Comparison of ENCODE assay signal across 10 mouse cellular contexts in genomic region chr2:26638572-26638971, GRCm38 (mm10). TPM values are rescaled to one million over a fixed set of nuclear protein-coding genes. Genes with fewer than 3 reads are reported as not detected.
DNase-seq lines count a peak whose midpoint lies in the region; ATAC-seq and TF ChIP-seq lines count a peak whose summit lies in the region.
"Had no signal": no experiment of that assay in that cellular context is flagged by ENCODE, and none has a peak within 500 bp of the region (broad histone marks: within the 10 kb centered on the region; RNA-seq: fewer than 3 reads in every experiment).

No protein-coding gene starts in this region.

- no peak overlapping the region for H3ac ChIP-seq in myocyte (ENCODE audit: control insufficient read depth, insufficient read length)

- peak overlapping the region; percentile 66 for H3K4me2 ChIP-seq in kidney, embryonic 16.5 days (replicated peaks; ENCODE audit: low read depth, low read length)
- peak overlapping the region; percentile 91 for H3K4me2 ChIP-seq in intestine, embryonic 14.5 days (ENCODE audit: low read length)
- peak overlapping the region; percentile 83 for H3K4me2 ChIP-seq in myocyte (ENCODE audit: low read depth)

- H3K9me3 ChIP-seq in kidney, embryonic 16.5 days (ENCODE audit: low read length): no peaks in the 10 kb centered on the region
- no peaks in the 10 kb centered on the region for H3K9me3 ChIP-seq in embryonic facial prominence, embryonic 10.5 days
- H3K9me3 ChIP-seq in intestine, embryonic 14.5 days (ENCODE audit: control insufficient read depth, low read length): no peaks in the 10 kb centered on the region

- 0 out of 2 replicates have a peak overlapping the region, but pooled peaks have one; percentile 22 for H3K27ac ChIP-seq in kidney, embryonic 16.5 days (ENCODE audit: low read length)
- H3K27ac ChIP-seq in embryonic facial prominence, embryonic 10.5 days (replicated peaks): peak overlapping the region; percentile 91; the same call in 1 of the 2 replicates
- H3K27ac ChIP-seq in intestine, embryonic 14.5 days (ENCODE audit: low read depth): no peak overlapping the region

- 63% methylated on average over 5 of the region's 5 CpGs for WGBS in kidney, embryonic 16.5 days
- 73% methylated on average over 5 of the region's 5 CpGs for WGBS in embryonic facial prominence, embryonic 10.5 days
- WGBS in intestine, embryonic 14.5 days: 79% methylated on average over 5 of the region's 5 CpGs

- no peaks in the 10 kb centered on the region for H3K27me3 ChIP-seq in kidney, embryonic 16.5 days (ENCODE audit: insufficient read depth, low read length)
- no peaks in the 10 kb centered on the region for H3K27me3 ChIP-seq in embryonic facial prominence, embryonic 10.5 days (replicated peaks; ENCODE audit: low read depth, poor library complexity, severe bottlenecking)
- H3K27me3 ChIP-seq in intestine, embryonic 14.5 days (replicated peaks; ENCODE audit: control insufficient read depth, insufficient read depth, low read length): no peaks in the 10 kb centered on the region
- no peaks in the 10 kb centered on the region for H3K27me3 ChIP-seq in myocyte (ENCODE audit: control insufficient read depth, insufficient read depth, insufficient read length)

- peak overlapping the region; percentile 99 for H3K9ac ChIP-seq in kidney, embryonic 16.5 days (replicated peaks; ENCODE audit: low read length)
- peak overlapping the region; percentile 97 for H3K9ac ChIP-seq in intestine, embryonic 14.5 days (ENCODE audit: low read length)

- peaks cover 44% of the 10 kb centered on the region for H3K36me3 ChIP-seq in kidney, embryonic 16.5 days (ENCODE audit: insufficient read depth, low read length)
- H3K36me3 ChIP-seq in embryonic facial prominence, embryonic 10.5 days (replicated peaks): peaks cover 57% of the 10 kb centered on the region
- H3K36me3 ChIP-seq in intestine, embryonic 14.5 days (ENCODE audit: control insufficient read depth, insufficient read depth, low read length): peaks cover 50% of the 10 kb centered on the region
- peaks cover 24% of the 10 kb centered on the region for H3K36me3 ChIP-seq in myocyte (ENCODE audit: control insufficient read depth, insufficient read depth)

- H3K4me1 ChIP-seq in kidney, embryonic 16.5 days (ENCODE audit: insufficient read depth, low read length): peaks cover 32% of the 10 kb centered on the region
- H3K4me1 ChIP-seq in embryonic facial prominence, embryonic 10.5 days: peaks cover 43% of the 10 kb centered on the region
- peaks cover 23% of the 10 kb centered on the region for H3K4me1 ChIP-seq in intestine, embryonic 14.5 days (replicated peaks; ENCODE audit: control insufficient read depth, insufficient read depth, low read length)

- H3K79me2 ChIP-seq in myocyte (ENCODE audit: control insufficient read depth, insufficient read depth): peaks cover 29% of the 10 kb centered on the region

- H3K4me3 ChIP-seq in kidney, embryonic 16.5 days (ENCODE audit: low read length): peak overlapping the region; percentile 100
- H3K4me3 ChIP-seq in embryonic facial prominence, embryonic 10.5 days: peak overlapping the region; percentile 74
- H3K4me3 ChIP-seq in intestine, embryonic 14.5 days (ENCODE audit: low read depth, low read length): peak overlapping the region; percentile 97
- peak overlapping the region; percentile 95 for H3K4me3 ChIP-seq in myocyte

- DNase-seq in kidney, postnatal 36 days: no peak
- DNase-seq in embryonic facial prominence, embryonic 10.5 days (ENCODE audit: low spot score): no peak
- no peak for DNase-seq in intestine, embryonic 14.5 days (ENCODE audit: low spot score)
- DNase-seq in thymus, postnatal 0 days (ENCODE audit: low spot score): no peak
- DNase-seq in urinary bladder, postnatal 14 days (ENCODE audit: low spot score): no peak
- no peak for DNase-seq in gastrocnemius, postnatal 4 days (ENCODE audit: low spot score in 2 of 2)

- no peak for TF ChIP-seq POLR2A in myocyte (IDR thresholded peaks at IDR 0.05; ENCODE audit: insufficient read length, low read depth)

- ATAC-seq in kidney, embryonic 16.5 days (ENCODE audit: low FRiP score, low TSS enrichment): no peak
- ATAC-seq in intestine, embryonic 14.5 days (replicated peaks; ENCODE audit: low FRiP score, low TSS enrichment, low read depth): no peak

TF ChIP-seq in myocyte, 11 proteins besides CTCF, POLR2A, EP300 and RAD21:
- no peak for TF ChIP-seq E2F4 (IDR thresholded peaks at IDR 0.05; ENCODE audit: insufficient read depth)
- no peak for TF ChIP-seq CEBPB (IDR thresholded peaks at IDR 0.05; ENCODE audit: insufficient read depth, poor library complexity, severe bottlenecking)
- TF ChIP-seq USF1 (IDR thresholded peaks at IDR 0.05; ENCODE audit: low read depth): no peak
- TF ChIP-seq MYOG (IDR thresholded peaks at IDR 0.05; ENCODE audit: control insufficient read depth in 1 of 3, insufficient read depth in 1 of 3, insufficient read length in 2 of 3, low read depth in 2 of 3): no peak
- no peak for TF ChIP-seq REST (IDR thresholded peaks at IDR 0.05; ENCODE audit: insufficient read depth, insufficient read length)
- no peak for TF ChIP-seq POLR2AphosphoS2 (IDR thresholded peaks at IDR 0.05; ENCODE audit: insufficient read length, low read depth)
- no peak for TF ChIP-seq TCF3 (IDR thresholded peaks at IDR 0.05; ENCODE audit: insufficient read length, low read depth)
- no peak for TF ChIP-seq TCF12 (IDR thresholded peaks at IDR 0.05; ENCODE audit: insufficient read depth, poor library complexity, severe bottlenecking)
- no peak for TF ChIP-seq MAX (IDR thresholded peaks at IDR 0.05; ENCODE audit: low read depth)
- TF ChIP-seq MYOD1 (IDR thresholded peaks at IDR 0.05; ENCODE audit: control insufficient read depth in 1 of 3, insufficient read length in 2 of 3, low read depth in 2 of 3): no peak
- TF ChIP-seq SRF (IDR thresholded peaks at IDR 0.05; ENCODE audit: control insufficient read depth, insufficient read length, low read depth): no peak

RNA-seq across cellular contexts. Expression of gene Fam69b, which starts 10.3 kb away (rescaled TPM):
- 39.3 and 40.3 TPM in 2 replicates for polyA plus RNA-seq in kidney, embryonic 16.5 days (2015; fragmentation: Nextera tagmentation; extraction: Ambion mirVana)
- 39.9 and 43.8 TPM in 2 replicates for polyA plus RNA-seq in embryonic facial prominence, embryonic 10.5 days (2016; fragmentation: Nextera tagmentation; extraction: Ambion mirVana)
- polyA plus RNA-seq in intestine, embryonic 14.5 days (2014; fragmentation: Nextera tagmentation; extraction: Ambion mirVana): 39.7 and 41.3 TPM in 2 replicates
- polyA plus RNA-seq in myocyte (2012; fragmentation: generic; extraction: Trizol): 2.6 TPM
- polyA plus RNA-seq in thymus, postnatal 0 days (2015; fragmentation: Nextera tagmentation; extraction: Ambion mirVana): 11.9 and 12.2 TPM in 2 replicates
- total RNA-seq in gastrocnemius, postnatal 4 days (2021): 1 to 10 TPM; 2.6 to 4.0 TPM
- total RNA-seq: neutrophil, adult 5-6 weeks had no signal

RNA-seq across cellular contexts. Expression of gene Lcn4, which starts 32.5 kb away (rescaled TPM):
- not detected in 2 replicates for polyA plus RNA-seq in kidney, embryonic 16.5 days (2015; fragmentation: Nextera tagmentation; extraction: Ambion mirVana)
- polyA plus RNA-seq in embryonic facial prominence, embryonic 10.5 days (2016; fragmentation: Nextera tagmentation; extraction: Ambion mirVana): not detected in 2 replicates
- not detected in 2 replicates for polyA plus RNA-seq in intestine, embryonic 14.5 days (2014; fragmentation: Nextera tagmentation; extraction: Ambion mirVana)
- not detected for polyA plus RNA-seq in myocyte (2012; fragmentation: generic; extraction: Trizol)
- polyA plus RNA-seq in thymus, postnatal 0 days (2015; fragmentation: Nextera tagmentation; extraction: Ambion mirVana): 2.2 and 3.9 TPM in 2 replicates
- total RNA-seq in gastrocnemius, postnatal 4 days (2021): not detected
- total RNA-seq: hematopoietic stem cell, adult 5-6 weeks had no signal

RNA-seq across cellular contexts. Expression of gene Agpat2, which starts 34.4 kb away (rescaled TPM):
- 53.0 and 57.0 TPM in 2 replicates for polyA plus RNA-seq in kidney, embryonic 16.5 days (2015; fragmentation: Nextera tagmentation; extraction: Ambion mirVana)
- polyA plus RNA-seq in embryonic facial prominence, embryonic 10.5 days (2016; fragmentation: Nextera tagmentation; extraction: Ambion mirVana): 12.4 and 12.9 TPM in 2 replicates
- 47.5 and 53.8 TPM in 2 replicates for polyA plus RNA-seq in intestine, embryonic 14.5 days (2014; fragmentation: Nextera tagmentation; extraction: Ambion mirVana)
- polyA plus RNA-seq in myocyte (2012; fragmentation: generic; extraction: Trizol): 31.3 TPM
- 14.7 and 14.9 TPM in 2 replicates for polyA plus RNA-seq in thymus, postnatal 0 days (2015; fragmentation: Nextera tagmentation; extraction: Ambion mirVana)
- 10 to 100 TPM; 12.1 to 19.0 TPM for total RNA-seq in gastrocnemius, postnatal 4 days (2021)

RNA-seq across cellular contexts. Expression of gene Gm20532, which starts 52.1 kb away (rescaled TPM):
- polyA plus RNA-seq in kidney, embryonic 16.5 days (2015; fragmentation: Nextera tagmentation; extraction: Ambion mirVana): not detected in 2 replicates
- polyA plus RNA-seq in embryonic facial prominence, embryonic 10.5 days (2016; fragmentation: Nextera tagmentation; extraction: Ambion mirVana): not detected in 2 replicates
- not detected in 2 replicates for polyA plus RNA-seq in intestine, embryonic 14.5 days (2014; fragmentation: Nextera tagmentation; extraction: Ambion mirVana)
- not detected for polyA plus RNA-seq in myocyte (2012; fragmentation: generic; extraction: Trizol)
- not detected in 2 replicates for polyA plus RNA-seq in thymus, postnatal 0 days (2015; fragmentation: Nextera tagmentation; extraction: Ambion mirVana)
- not detected for total RNA-seq in gastrocnemius, postnatal 4 days (2021)
- total RNA-seq: hematopoietic stem cell, adult 5-6 weeks; neutrophil, adult 5-6 weeks had no signal

RNA-seq across cellular contexts. Expression of gene Egfl7, which starts 58.8 kb away (rescaled TPM):
- polyA plus RNA-seq in kidney, embryonic 16.5 days (2015; fragmentation: Nextera tagmentation; extraction: Ambion mirVana): 257 and 266 TPM in 2 replicates
- 93.2 and 96.6 TPM in 2 replicates for polyA plus RNA-seq in embryonic facial prominence, embryonic 10.5 days (2016; fragmentation: Nextera tagmentation; extraction: Ambion mirVana)
- polyA plus RNA-seq in intestine, embryonic 14.5 days (2014; fragmentation: Nextera tagmentation; extraction: Ambion mirVana): 129 and 135 TPM in 2 replicates
- 2.7 TPM for polyA plus RNA-seq in myocyte (2012; fragmentation: generic; extraction: Trizol)
- polyA plus RNA-seq in thymus, postnatal 0 days (2015; fragmentation: Nextera tagmentation; extraction: Ambion mirVana): 43.6 and 50.0 TPM in 2 replicates
- 100 to 1,000 TPM; 132 to 141 TPM for total RNA-seq in gastrocnemius, postnatal 4 days (2021)
